Mouse (Mus musculus): ENCODE measurements around the gene Rab21. TPM values are rescaled to one million over a fixed set of nuclear protein-coding genes. Genes with fewer than 3 reads are reported as not detected.

Rab21 gene
- 10 to 100 TPM; 66.8 to 68.4 TPM for total RNA-seq (2021)
- long read RNA-seq, experiment 1, full-length matches to known transcripts: 204 of 214 reads
- long read RNA-seq, experiment 1, partial matches to known transcripts: 6 of 214 reads
- long read RNA-seq, experiment 1, other reads (novel, unspliced or antisense): 4 of 214 reads
- long read RNA-seq, experiment 2, full-length matches to known transcripts: 161 of 170 reads
- long read RNA-seq, experiment 2, partial matches to known transcripts: 7 of 170 reads
- long read RNA-seq, experiment 2, other reads (novel, unspliced or antisense): 2 of 170 reads

GRCm38 (mm10) chr10:115315473-115316171 is at the start of gene Rab21:
Rab21 (minus strand) TSS chr10:115315594.
- intact Hi-C loops (cut with DNase I): loop anchor here (1.0 to 2.0 kb wide), 2 partner anchors 46 to 69 kb away; partner anchors contain the start of genes Thap2 and Zfc3h1

GRCm38 (mm10) chr10:115363151-115363550 is 47.8 kb upstream of the Rab21 start:
- no peak for DNase-seq
- intact Hi-C loops (cut with DNase I): loop anchor here (2.0 kb wide), 1 partner anchor 22 kb away; the partner anchor contains the start of genes Thap2 and Zfc3h1

More at GRCm38 (mm10) chr10:115315473-115316171, at the start of gene Rab21:
- DNase-seq: peak; percentile 99 to 100

- no peak for DNase-seq
- intact Hi-C loops (cut with DNase I): loop anchor here (2.0 kb wide), 1 partner anchor 22 kb away; the partner anchor contains the start of genes Thap2 and Zfc3h1
These were observed 47.2 kb upstream of the Rab21 start for GRCm38 (mm10) chr10:115362623-115362964.

DNA sequence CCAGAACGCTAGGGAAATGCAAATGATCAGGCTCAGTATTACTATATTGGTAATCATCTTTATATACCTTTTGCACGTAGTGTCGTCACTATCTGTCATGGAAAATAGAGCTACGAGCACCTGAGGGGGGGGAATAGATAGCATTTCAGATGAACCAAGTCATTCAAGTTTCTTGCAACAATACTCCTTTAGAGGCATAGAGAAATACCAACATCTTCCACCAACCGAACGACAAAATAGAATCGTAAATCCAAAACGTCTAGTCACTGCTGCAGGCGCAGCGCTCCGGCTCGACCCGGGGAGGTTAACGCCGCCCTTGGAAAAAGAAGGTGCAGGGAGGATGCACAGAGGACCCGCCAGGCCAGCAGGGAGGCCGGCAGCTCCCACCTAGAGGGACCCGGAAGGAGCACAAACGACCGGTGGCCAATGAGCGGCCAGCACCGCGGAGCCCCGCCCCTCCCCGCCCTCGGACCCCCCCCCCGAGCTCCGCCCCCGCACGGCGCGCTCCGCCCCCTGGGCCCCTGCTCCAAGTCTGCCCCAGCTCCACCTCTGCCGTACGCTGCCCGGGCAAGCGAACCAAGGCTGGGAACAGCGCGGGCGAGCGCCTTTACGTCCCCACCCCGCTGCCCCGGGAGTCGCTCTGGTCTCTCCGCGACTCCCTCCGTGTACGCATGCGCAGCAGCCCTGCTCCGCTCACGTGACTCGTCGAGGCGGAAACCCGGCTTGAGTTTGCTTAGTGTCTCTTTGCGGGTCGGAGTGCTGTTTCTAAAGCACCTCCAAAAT is 46.6 kb upstream of the Rab21 start, which contains the start of gene Tmem19:
Gene Tmem19 (minus strand): TSS at position 662 of the 783 bp plus-strand sequence.
- intact Hi-C loops (cut with DNase I): loop anchor here (1.0 to 2.0 kb wide), 2 partner anchors 23 to 47 kb away; partner anchors contain the start of genes Rab21, Thap2 and Zfc3h1
- DNase-seq: peak; percentile 97 to 98

GRCm38 (mm10) chr10:115359066-115359465 is 43.7 kb upstream of the Rab21 start:
- intact Hi-C loops (cut with DNase I): no loop called here
- no peak for DNase-seq

GRCm38 (mm10) chr10:115358216-115358919 is 43.0 kb upstream of the Rab21 start:
- intact Hi-C loops (cut with DNase I): no loop called here
- DNase-seq: no peak

DNA sequence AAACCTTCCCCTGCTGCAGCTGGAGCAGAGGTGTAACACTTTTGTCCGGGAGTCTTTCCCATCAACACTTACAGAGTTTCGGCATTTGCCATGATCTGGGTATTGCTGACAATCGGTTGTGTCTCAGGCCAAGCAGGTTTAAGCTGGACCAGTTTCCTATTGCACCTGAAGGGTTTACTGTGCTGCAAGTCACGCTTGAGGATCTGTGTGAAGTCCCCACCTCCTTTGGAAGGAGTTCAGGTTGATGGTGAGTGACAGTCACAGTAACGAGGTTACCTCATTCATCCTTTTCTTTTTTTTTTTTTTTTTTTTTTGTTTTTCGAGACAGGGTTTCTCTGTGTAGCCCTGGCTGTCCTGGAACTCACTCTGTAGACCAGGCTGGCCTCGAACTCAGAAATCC is 40.7 kb upstream of the Rab21 start:
- DNase-seq: no peak
- intact Hi-C loops (cut with DNase I): no loop called here

DNA sequence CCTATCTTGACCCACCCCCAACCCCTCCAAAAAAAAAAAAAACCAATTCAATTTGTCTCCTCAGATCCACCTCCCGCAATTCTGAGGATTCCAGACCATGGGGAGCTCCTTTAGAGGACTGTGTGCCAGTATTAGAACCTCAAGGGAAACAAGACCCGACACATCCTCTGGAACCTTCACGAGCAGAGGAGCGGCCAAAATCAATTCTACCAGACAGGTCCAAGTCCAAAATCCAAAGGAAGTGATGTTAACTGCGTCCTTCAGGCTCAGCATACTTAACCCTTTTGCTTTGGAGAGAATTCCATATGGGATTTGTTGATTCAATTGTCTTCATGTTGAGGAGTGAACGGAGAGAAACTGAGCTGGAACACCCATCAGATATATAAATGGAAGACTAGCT is 39.6 kb upstream of the Rab21 start:
- no peak for DNase-seq
- intact Hi-C loops (cut with DNase I): no loop called here

GRCm38 (mm10) chr10:115354553-115354952 is 39.2 kb upstream of the Rab21 start:
- no peak for DNase-seq
- intact Hi-C loops (cut with DNase I): no loop called here

DNA sequence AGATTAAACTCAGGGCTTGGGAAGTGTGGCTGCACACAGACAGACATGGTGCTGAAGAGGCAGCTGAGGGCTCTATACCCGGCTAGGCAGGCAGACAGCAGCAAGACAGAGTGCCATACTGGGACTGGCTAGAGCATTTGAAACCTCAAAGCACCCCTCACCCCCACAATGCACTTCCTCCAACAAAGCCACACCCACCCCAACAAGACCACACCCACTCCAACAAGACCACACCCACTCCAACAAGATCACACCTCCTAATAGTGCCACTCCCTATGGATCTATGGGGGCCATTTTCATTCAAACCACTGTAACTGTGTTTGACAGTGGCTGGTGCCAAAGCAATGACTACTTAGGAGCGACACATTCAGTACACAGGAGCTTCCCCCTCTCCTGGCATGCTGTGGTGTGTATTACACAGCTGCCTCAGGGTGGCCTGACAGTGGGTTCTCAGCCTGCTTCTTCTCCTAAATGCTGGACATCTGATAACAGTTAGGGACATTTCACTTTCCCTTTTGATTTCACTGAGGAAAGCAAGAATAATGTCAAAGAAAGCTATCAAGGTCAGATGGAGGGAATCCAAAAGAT is 35.5 kb upstream of the Rab21 start:
- intact Hi-C loops (cut with DNase I): no loop called here
- DNase-seq: no peak

DNA sequence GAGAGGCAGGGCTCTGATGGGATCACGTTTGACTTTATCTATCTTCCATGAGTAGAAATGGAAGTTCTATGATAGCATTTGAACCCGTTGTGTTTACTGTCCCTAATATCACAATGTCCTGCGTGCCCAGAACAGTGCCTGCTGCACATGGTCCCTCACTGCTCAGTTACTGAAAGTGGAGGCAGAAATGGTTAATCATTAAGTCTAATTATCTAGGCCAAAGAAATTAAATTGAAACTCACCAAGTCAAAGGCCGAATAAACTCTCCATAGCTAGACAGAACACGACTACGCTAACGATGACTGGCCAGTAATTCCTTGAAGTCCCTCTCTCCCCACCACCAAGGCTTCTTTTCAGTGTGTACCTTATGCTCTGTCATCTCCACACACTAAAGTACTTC is 34.1 kb upstream of the Rab21 start:
- DNase-seq: no peak
- intact Hi-C loops (cut with DNase I): no loop called here

- no peak for DNase-seq
- intact Hi-C loops (cut with DNase I): no loop called here
These were observed 33.6 kb upstream of the Rab21 start for GRCm38 (mm10) chr10:115349029-115349428.

GRCm38 (mm10) chr10:115348131-115348530 is 32.7 kb upstream of the Rab21 start:
- no peak for DNase-seq
- intact Hi-C loops (cut with DNase I): no loop called here

GRCm38 (mm10) chr10:115346444-115346843 is 31.1 kb upstream of the Rab21 start:
- intact Hi-C loops (cut with DNase I): no loop called here
- no peak for DNase-seq

DNA sequence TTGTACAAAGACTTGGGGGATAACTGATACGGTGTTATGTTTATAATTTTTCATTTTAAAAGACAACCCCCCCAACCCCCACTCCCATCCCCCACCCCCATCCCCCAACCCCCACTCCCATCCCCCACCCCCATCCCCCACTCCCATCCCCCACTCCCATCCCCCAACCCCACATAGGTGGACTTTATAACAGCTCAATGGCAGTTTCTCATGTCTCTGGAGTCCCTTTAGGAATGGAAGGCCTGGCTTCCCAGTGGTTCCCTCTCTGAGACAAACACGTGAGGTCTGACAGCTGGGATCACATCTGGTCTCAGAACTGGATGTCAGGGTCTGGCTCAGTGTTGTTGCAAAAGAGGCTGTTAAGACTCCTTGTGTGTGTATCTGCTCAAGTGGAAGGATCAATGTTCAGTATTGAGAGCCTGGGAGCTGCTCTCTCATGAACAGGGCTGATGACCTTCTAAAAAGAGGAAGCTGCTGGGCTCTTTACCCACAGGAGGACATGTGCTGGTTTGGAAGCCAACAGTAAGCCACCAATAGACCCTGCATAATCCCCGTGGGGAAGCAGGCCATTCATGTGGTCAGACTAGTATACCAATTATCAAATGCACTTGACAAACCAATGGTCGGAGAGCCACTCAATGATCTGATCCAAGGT is 27.5 kb upstream of the Rab21 start:
- no peak for DNase-seq
- intact Hi-C loops (cut with DNase I): no loop called here

GRCm38 (mm10) chr10:115339820-115340328 is 24.5 kb upstream of the Rab21 start:
- no peak for DNase-seq
- intact Hi-C loops (cut with DNase I): no loop called here

DNA sequence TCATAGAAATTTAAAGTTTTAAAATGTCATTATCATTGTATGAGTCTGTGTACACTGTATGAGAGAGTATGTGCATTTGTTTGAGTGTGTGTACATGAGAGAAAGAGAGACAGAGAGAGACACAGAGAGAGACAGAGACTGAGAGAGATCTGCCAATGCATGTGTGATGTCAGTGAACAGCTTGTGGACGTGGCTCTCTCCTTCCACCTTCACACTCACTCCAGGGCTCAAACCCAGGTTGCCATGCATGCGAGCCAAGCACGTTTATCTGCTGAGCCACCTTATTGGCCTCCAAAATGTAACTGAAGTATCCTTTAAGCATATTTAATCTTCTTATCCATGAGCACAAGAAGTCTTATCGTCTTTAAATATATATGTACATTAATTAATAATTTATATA is 21.5 kb upstream of the Rab21 start:
- intact Hi-C loops (cut with DNase I): no loop called here
- no peak for DNase-seq

DNA sequence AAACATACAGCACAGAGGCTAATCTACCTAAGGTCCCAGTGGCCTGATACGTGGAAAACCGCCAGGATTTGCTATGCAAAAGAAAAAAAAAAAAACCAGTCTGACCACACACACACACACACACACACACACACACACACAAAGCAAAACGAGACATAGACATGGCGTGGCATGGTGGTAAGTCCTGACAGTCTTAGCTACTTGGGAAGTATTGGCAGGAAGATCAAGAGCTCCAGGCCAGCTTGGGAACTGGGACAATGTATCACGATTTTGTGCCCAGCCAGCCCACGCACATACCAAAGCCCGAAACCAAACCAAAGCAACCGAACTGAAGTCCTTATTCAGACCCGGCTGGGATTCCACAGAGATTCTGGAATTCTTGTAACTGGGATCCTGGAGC is 18.1 kb upstream of the Rab21 start:
- no peak for DNase-seq
- intact Hi-C loops (cut with DNase I): no loop called here

DNA sequence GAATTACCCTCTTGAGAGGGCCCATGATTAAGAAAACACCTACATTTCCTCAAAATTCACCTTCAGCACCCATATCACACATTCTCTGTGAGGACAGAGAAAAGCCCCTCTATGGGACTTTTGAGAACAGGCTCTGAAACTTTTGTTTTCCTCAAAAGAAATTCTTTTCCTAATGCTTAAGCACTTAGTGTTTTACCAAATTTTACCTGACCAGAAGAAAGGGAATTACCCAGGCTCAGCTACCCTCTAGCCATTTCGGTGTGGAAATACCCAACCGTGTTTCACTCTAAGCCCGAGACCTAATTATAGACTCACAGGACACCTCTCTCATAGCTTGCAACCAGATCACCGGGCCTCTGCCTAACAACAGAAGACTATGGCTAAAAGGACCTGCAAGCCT is 17.6 kb upstream of the Rab21 start:
- DNase-seq: no peak
- intact Hi-C loops (cut with DNase I): no loop called here

All from heart, postnatal 14 days (tissue).